Mouse (Mus musculus) left cerebral cortex, postnatal 25 days (tissue): ENCODE results near the gene Zfp992. TPM values are rescaled to one million over a fixed set of nuclear protein-coding genes. Genes with fewer than 3 reads are reported as not detected.
"Not testable (repeated sequence)": the region's sequence is repeated elsewhere in the genome, so short reads cannot be mapped to it uniquely, and the experiment has no call there.

Source experiments
- DNase-seq, 2 experiments: peaks; one replicate each; pipeline ENCODE4 v3.0.0; 2022; ENCODE audit warnings: low spot score in 2 of 2, mixed read lengths in 1 of 2
- intact Hi-C: fragments of 180-260 bp; cut with DNase I; formaldehyde crosslinking; loops from one replicate; pipeline ENCODE4 v1.15.1; 2025
- total RNA-seq, 2 experiments: library from RNA; stranded (reverse); gene quantifications; 2 replicates each; pipeline ENCODE4 v1.2.3; 2021

Zfp992 gene
- total RNA-seq, 2 experiments from 2014 or later = 3.5 to 5.0 TPM

DNA sequence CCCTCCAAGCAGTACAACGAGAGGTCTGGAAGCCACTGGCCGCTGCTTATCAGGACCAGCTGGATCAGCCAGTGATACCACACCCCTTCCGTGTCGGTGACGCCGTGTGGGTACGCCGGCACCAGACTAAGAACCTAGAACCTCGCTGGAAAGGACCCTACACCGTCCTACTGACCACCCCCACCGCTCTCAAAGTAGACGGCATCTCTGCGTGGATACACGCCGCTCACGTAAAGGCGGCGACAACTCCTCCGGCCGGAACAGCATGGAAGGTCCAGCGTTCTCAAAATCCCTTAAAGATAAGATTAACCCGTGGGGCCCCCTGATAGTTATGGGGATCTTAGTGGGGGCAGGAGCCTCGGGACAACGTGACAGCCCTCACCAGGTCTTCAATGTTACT is 60.2 kb downstream of the Zfp992 start:
- intact Hi-C loops, DNase-seq: not testable (repeated sequence)

- intact Hi-C loops, DNase-seq: not testable (repeated sequence)
Observed at GRCm38 (mm10) chr4:146511871-146512270, 63.0 kb downstream of the Zfp992 start.

DNA sequence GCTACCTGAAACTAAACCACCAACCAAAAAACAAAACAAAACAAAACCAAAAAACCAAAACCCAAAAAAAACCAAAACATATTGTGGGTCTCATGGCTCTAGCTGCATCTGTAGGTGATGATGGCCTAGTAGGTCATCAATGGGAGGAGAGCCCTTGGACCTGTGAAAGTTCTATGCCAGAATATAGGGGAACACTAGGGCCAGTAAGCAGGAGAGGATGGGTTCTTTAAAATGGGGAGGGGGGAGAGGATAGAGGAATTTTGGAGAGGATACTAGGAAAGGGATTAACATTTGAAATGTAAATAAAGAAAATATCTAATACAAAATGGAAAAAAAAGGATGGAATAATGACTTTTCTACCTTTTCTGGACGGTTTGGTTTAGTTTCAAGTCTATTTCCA is 67.7 kb downstream of the Zfp992 start:
- DNase-seq = no peak

DNA sequence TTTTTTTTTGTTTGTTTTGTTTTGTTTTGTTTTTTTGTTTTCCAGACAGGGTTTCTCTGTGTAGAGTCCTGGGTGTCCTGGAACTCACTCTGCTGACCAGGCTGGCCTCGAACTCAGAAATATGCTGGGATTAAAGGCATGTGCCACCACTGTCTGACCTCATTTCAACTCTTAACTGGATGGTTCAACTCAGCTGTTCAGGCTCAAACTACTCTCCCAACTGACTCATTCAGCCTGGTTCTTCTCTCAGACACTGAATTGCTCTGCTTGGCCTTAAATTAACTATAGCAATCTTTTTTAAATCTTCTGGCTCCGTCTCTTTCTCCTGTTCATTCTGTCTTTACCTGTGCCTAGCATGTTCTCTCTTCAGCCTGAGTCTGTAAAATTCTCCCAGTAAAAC is 68.3 kb downstream of the Zfp992 start:
- DNase-seq, intact Hi-C loops: not testable (repeated sequence)

More for the DNA sequence above, 67.7 kb downstream of the Zfp992 start:
- intact Hi-C loops = no loop called here

Other genes starting within 250 kb of the Zfp992 start
- under 1 TPM; 0.14 to 0.43 TPM for gene Zfp981, start 53.0 kb downstream of the Zfp992 start, total RNA-seq
- gene Zfp993, start 161.9 kb downstream of the Zfp992 start, total RNA-seq = 1 to 10 TPM; 4.3 to 8.5 TPM